Mouse (Mus musculus): Measurements from ENCODE around the gene Gm49321. TPM values are rescaled to one million over a fixed set of nuclear protein-coding genes. Genes with fewer than 3 reads are reported as not detected.

Gene Gm49321
- total RNA-seq (2014; rRNA removed; ENCODE audit: low replicate concordance) (not detected in 2 replicates), polyA plus RNA-seq (2015; fragmentation: Nextera tagmentation; extraction: Ambion mirVana) (5.0 and 5.2 TPM in 2 replicates)

DNA sequence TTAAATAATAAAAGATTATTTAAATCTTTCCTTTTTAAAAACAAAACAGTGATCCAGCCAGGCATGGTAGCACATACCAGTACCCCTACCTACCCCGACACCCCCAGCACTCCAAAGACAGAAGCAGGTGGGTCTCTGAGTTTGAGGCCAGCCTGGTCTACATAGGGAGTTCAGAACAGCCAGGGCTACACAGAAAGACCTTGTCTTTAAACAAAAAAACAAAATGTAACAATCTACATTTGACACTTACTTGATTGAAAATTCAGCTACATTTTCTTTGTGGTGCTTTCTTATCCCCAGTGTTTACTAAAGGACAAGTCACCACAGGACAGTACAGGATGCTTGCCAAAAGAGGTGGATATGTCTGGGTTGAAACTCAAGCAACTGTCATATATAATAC, at the start of gene Gm49321:
TSS of gene Gm49321 (plus strand) at position 301 of the 400 bp plus-strand sequence.
- no peak within 1 kb of the TSS for H3K9ac ChIP-seq (replicated peaks; ENCODE audit: low read depth, low read length)
- H3K36me3 ChIP-seq (replicated peaks; ENCODE audit: control insufficient read depth, insufficient read depth, low read length) = peaks cover 87% of the 10 kb centered on the region
- H3K27me3 ChIP-seq (ENCODE audit: control insufficient read depth, insufficient read depth, low read length) = no peaks in the 10 kb centered on the region
- H3K4me2 ChIP-seq (ENCODE audit: low read depth, low read length) = no peak within 1 kb of the TSS
- WGBS = 88% methylated on average over 1 of the region's 1 CpGs
- no peak within 1 kb of the TSS for H3K4me3 ChIP-seq (ENCODE audit: low read depth, low read length)
- peaks cover 4% of the 10 kb centered on the region; the same call in 1 of the 2 replicates for H3K4me1 ChIP-seq (ENCODE audit: control insufficient read depth, insufficient read depth)
- no peak for TF ChIP-seq CTCF (IDR thresholded peaks at IDR 0.05; ENCODE audit: low read depth)
- no peak for TF ChIP-seq EP300 (IDR thresholded peaks at IDR 0.05; ENCODE audit: low read depth)
- DNase-seq (ENCODE audit: low spot score) = no peak
- H3K9me3 ChIP-seq (replicated peaks; ENCODE audit: control insufficient read depth, low read length) = no peaks in the 10 kb centered on the region
- ATAC-seq (ENCODE audit: insufficient read depth, low read depth) = no peak
- no peak within 1 kb of the TSS for H3K27ac ChIP-seq (ENCODE audit: low read depth)

GRCm38 (mm10) chr12:73888003-73888783, 49.3 kb upstream of the Gm49321 start:
- ATAC-seq (ENCODE audit: insufficient read depth, low read depth) = no peak
- TF ChIP-seq CTCF (IDR thresholded peaks at IDR 0.05; ENCODE audit: low read depth) = no peak
- TF ChIP-seq EP300 (IDR thresholded peaks at IDR 0.05; ENCODE audit: low read depth) = no peak

DNA sequence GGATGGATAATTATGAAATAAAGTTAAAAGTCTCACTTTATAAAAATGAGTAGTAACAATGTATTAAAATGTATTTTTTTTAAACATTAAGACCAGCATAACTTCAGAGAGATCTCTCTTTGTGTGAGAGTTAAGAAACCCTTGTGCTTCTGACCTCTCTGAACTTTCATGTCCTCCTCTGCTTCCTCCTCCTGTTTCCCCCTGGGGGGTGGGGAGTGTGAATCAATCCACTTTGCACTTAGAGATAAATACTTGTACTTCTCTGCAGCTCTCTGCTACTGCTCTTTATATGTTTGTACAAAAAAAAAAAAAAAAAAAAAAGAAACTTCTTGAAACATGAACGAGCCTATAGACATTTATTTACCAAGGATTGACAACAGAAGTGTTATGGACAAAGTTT, 47.9 kb upstream of the Gm49321 start:
- H3K9ac ChIP-seq (replicated peaks; ENCODE audit: low read depth, low read length) = no peak overlapping the region
- DNase-seq (ENCODE audit: low spot score) (no peak), ATAC-seq (ENCODE audit: insufficient read depth, low read depth) (no peak)
- no peaks in the 10 kb centered on the region for H3K27me3 ChIP-seq (ENCODE audit: control insufficient read depth, insufficient read depth, low read length)
- no peak overlapping the region for H3K4me3 ChIP-seq (ENCODE audit: low read depth, low read length)
- peaks cover 4% of the 10 kb centered on the region; the same call in 1 of the 2 replicates for H3K4me1 ChIP-seq (ENCODE audit: control insufficient read depth, insufficient read depth)
- TF ChIP-seq EP300 (IDR thresholded peaks at IDR 0.05; ENCODE audit: low read depth) (no peak), CTCF (IDR thresholded peaks at IDR 0.05; ENCODE audit: low read depth) (no peak)
- no peak overlapping the region for H3K4me2 ChIP-seq (ENCODE audit: low read depth, low read length)
- no peak overlapping the region for H3K27ac ChIP-seq (ENCODE audit: low read depth)
- no peaks in the 10 kb centered on the region for H3K9me3 ChIP-seq (replicated peaks; ENCODE audit: control insufficient read depth, low read length)
- 40% methylated on average over 1 of the region's 1 CpGs for WGBS
- no peaks in the 10 kb centered on the region for H3K36me3 ChIP-seq (replicated peaks; ENCODE audit: control insufficient read depth, insufficient read depth, low read length)

More at GRCm38 (mm10) chr12:73888003-73888783, 49.3 kb upstream of the Gm49321 start:
- Histone ChIP-seq H3K9ac (replicated peaks; ENCODE audit: low read depth, low read length) (no peak overlapping the region), H3K36me3 (replicated peaks; ENCODE audit: control insufficient read depth, insufficient read depth, low read length) (no peaks in the 10 kb centered on the region), H3K4me3 (ENCODE audit: low read depth, low read length) (no peak overlapping the region), H3K27me3 (ENCODE audit: control insufficient read depth, insufficient read depth, low read length) (no peaks in the 10 kb centered on the region), H3K4me1 (ENCODE audit: control insufficient read depth, insufficient read depth) (peaks cover 4% of the 10 kb centered on the region; the same call in 1 of the 2 replicates), H3K9me3 (replicated peaks; ENCODE audit: control insufficient read depth, low read length) (no peaks in the 10 kb centered on the region), H3K27ac (ENCODE audit: low read depth) (no peak overlapping the region), H3K4me2 (ENCODE audit: low read depth, low read length) (no peak overlapping the region)
- DNase-seq (ENCODE audit: low spot score) = no peak
- WGBS = 78% methylated on average over 8 of the region's 8 CpGs

- Histone ChIP-seq H3K36me3 (replicated peaks; ENCODE audit: control insufficient read depth, insufficient read depth, low read length) (no peaks in the 10 kb centered on the region), H3K27ac (ENCODE audit: low read depth) (no peak overlapping the region), H3K4me1 (ENCODE audit: control insufficient read depth, insufficient read depth) (peaks cover 4% of the 10 kb centered on the region; the same call in 1 of the 2 replicates), H3K27me3 (ENCODE audit: control insufficient read depth, insufficient read depth, low read length) (no peaks in the 10 kb centered on the region), H3K4me3 (ENCODE audit: low read depth, low read length) (no peak overlapping the region), H3K9me3 (replicated peaks; ENCODE audit: control insufficient read depth, low read length) (no peaks in the 10 kb centered on the region), H3K9ac (replicated peaks; ENCODE audit: low read depth, low read length) (no peak overlapping the region), H3K4me2 (ENCODE audit: low read depth, low read length) (no peak overlapping the region)
- WGBS = 49% methylated on average over 3 of the region's 3 CpGs
- ATAC-seq (ENCODE audit: insufficient read depth, low read depth) (no peak), DNase-seq (ENCODE audit: low spot score) (no peak)
- TF ChIP-seq CTCF (IDR thresholded peaks at IDR 0.05; ENCODE audit: low read depth) (no peak), EP300 (IDR thresholded peaks at IDR 0.05; ENCODE audit: low read depth) (no peak)
These were observed 47.4 kb upstream of the Gm49321 start for GRCm38 (mm10) chr12:73890086-73890485.

DNA sequence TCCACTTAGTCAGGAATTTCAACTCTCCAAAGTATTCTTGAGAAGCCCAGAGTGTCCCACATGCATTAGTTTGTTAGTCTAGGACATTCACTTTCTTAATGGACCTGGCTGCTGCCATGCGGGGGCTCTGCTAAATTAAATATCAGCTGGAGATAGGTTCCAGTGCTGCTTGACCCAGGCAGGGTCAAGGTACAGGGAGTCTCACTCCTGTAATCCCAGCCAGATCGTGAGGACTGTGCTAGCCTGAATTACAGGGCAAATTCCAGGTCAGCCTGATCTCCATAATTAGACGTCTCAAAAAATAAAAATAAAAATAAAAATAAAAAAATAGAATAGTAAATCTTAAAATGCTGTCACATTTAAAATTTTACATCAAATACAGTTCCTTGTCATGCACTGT, 44.8 kb upstream of the Gm49321 start:
- ATAC-seq (ENCODE audit: insufficient read depth, low read depth) (no peak), DNase-seq (ENCODE audit: low spot score) (no peak)
- H3K27me3 ChIP-seq (ENCODE audit: control insufficient read depth, insufficient read depth, low read length) = no peaks in the 10 kb centered on the region
- TF ChIP-seq CTCF (IDR thresholded peaks at IDR 0.05; ENCODE audit: low read depth) (no peak), EP300 (IDR thresholded peaks at IDR 0.05; ENCODE audit: low read depth) (no peak)
- H3K36me3 ChIP-seq (replicated peaks; ENCODE audit: control insufficient read depth, insufficient read depth, low read length) = no peaks in the 10 kb centered on the region
- no peak overlapping the region for H3K4me3 ChIP-seq (ENCODE audit: low read depth, low read length)
- H3K9ac ChIP-seq (replicated peaks; ENCODE audit: low read depth, low read length) = no peak overlapping the region
- WGBS = 47% methylated on average over 3 of the region's 3 CpGs
- H3K4me2 ChIP-seq (ENCODE audit: low read depth, low read length) = no peak overlapping the region
- peaks cover 4% of the 10 kb centered on the region; the same call in 1 of the 2 replicates for H3K4me1 ChIP-seq (ENCODE audit: control insufficient read depth, insufficient read depth)
- no peak overlapping the region for H3K27ac ChIP-seq (ENCODE audit: low read depth)
- no peaks in the 10 kb centered on the region for H3K9me3 ChIP-seq (replicated peaks; ENCODE audit: control insufficient read depth, low read length)
